Mouse (Mus musculus): ENCODE results near the gene Gen1. TPM values are rescaled to one million over a fixed set of nuclear protein-coding genes. Genes with fewer than 3 reads are reported as not detected.

The Gen1 gene
- polyA plus RNA-seq, 1 experiment from 2014 or later = 18.2 TPM

- no peak overlapping the region for H3K27ac ChIP-seq (ENCODE audit: low read depth, low read length)
- H3K4me1 ChIP-seq (ENCODE audit: control insufficient read depth, insufficient read depth, low read length) = no peaks in the 10 kb centered on the region
- WGBS = 93% methylated on average over 6 of the region's 6 CpGs
- no peak overlapping the region for H3K4me3 ChIP-seq (ENCODE audit: low read length)
- H3K4me2 ChIP-seq (replicated peaks; ENCODE audit: low read depth, low read length) = no peak overlapping the region
- H3K27me3 ChIP-seq (ENCODE audit: control insufficient read depth, insufficient read depth, low read length) = no peaks in the 10 kb centered on the region
- H3K9ac ChIP-seq (ENCODE audit: low read depth, low read length) = no peak overlapping the region
- ATAC-seq (ENCODE audit: low FRiP score, low TSS enrichment) = no peak
- H3K9me3 ChIP-seq (ENCODE audit: control insufficient read depth, low read length) = no peaks in the 10 kb centered on the region
- H3K36me3 ChIP-seq (ENCODE audit: control insufficient read depth, insufficient read depth, low read length) = peaks cover 68% of the 10 kb centered on the region
Measured at GRCm38 (mm10) chr12:11277207-11277606, 11.6 kb upstream of the Gen1 start.

GRCm38 (mm10) chr12:11276632-11277031 is 11.0 kb upstream of the Gen1 start:
- 92% methylated on average over 2 of the region's 2 CpGs for WGBS
- Histone ChIP-seq H3K4me1 (ENCODE audit: control insufficient read depth, insufficient read depth, low read length) (no peaks in the 10 kb centered on the region), H3K9ac (ENCODE audit: low read depth, low read length) (no peak overlapping the region), H3K27me3 (ENCODE audit: control insufficient read depth, insufficient read depth, low read length) (no peaks in the 10 kb centered on the region), H3K27ac (ENCODE audit: low read depth, low read length) (no peak overlapping the region), H3K4me3 (ENCODE audit: low read length) (no peak overlapping the region), H3K4me2 (replicated peaks; ENCODE audit: low read depth, low read length) (no peak overlapping the region), H3K9me3 (ENCODE audit: control insufficient read depth, low read length) (no peaks in the 10 kb centered on the region), H3K36me3 (ENCODE audit: control insufficient read depth, insufficient read depth, low read length) (peaks cover 67% of the 10 kb centered on the region)
- ATAC-seq (ENCODE audit: low FRiP score, low TSS enrichment) = no peak

- Histone ChIP-seq H3K36me3 (ENCODE audit: control insufficient read depth, insufficient read depth, low read length) (peaks cover 37% of the 10 kb centered on the region), H3K27me3 (ENCODE audit: control insufficient read depth, insufficient read depth, low read length) (no peaks in the 10 kb centered on the region), H3K4me3 (ENCODE audit: low read length) (no peak overlapping the region), H3K9ac (ENCODE audit: low read depth, low read length) (no peak overlapping the region), H3K4me1 (ENCODE audit: control insufficient read depth, insufficient read depth, low read length) (peaks cover under 1% of the 10 kb centered on the region), H3K9me3 (ENCODE audit: control insufficient read depth, low read length) (no peaks in the 10 kb centered on the region), H3K27ac (ENCODE audit: low read depth, low read length) (no peak overlapping the region), H3K4me2 (replicated peaks; ENCODE audit: low read depth, low read length) (no peak overlapping the region)
- no peak for ATAC-seq (ENCODE audit: low FRiP score, low TSS enrichment)
- 89% methylated on average over 1 of the region's 1 CpGs for WGBS
Measured at GRCm38 (mm10) chr12:11273185-11273584, 7.6 kb upstream of the Gen1 start.

- Histone ChIP-seq H3K36me3 (ENCODE audit: control insufficient read depth, insufficient read depth, low read length) (peaks cover 33% of the 10 kb centered on the region), H3K27me3 (ENCODE audit: control insufficient read depth, insufficient read depth, low read length) (no peaks in the 10 kb centered on the region), H3K9me3 (ENCODE audit: control insufficient read depth, low read length) (no peaks in the 10 kb centered on the region), H3K27ac (ENCODE audit: low read depth, low read length) (no peak overlapping the region), H3K4me2 (replicated peaks; ENCODE audit: low read depth, low read length) (no peak overlapping the region), H3K9ac (ENCODE audit: low read depth, low read length) (no peak overlapping the region), H3K4me1 (ENCODE audit: control insufficient read depth, insufficient read depth, low read length) (peaks cover 5% of the 10 kb centered on the region), H3K4me3 (ENCODE audit: low read length) (no peak overlapping the region)
- 94% methylated on average over 4 of the region's 4 CpGs for WGBS
- no peak for ATAC-seq (ENCODE audit: low FRiP score, low TSS enrichment)
Measured at GRCm38 (mm10) chr12:11272568-11272967, 7.0 kb upstream of the Gen1 start.

GRCm38 (mm10) chr12:11267030-11267429 is 1.4 kb upstream of the Gen1 start:
- peak overlapping the region; percentile 95; the same call in 1 of the 2 replicates for H3K9ac ChIP-seq (ENCODE audit: low read depth, low read length)
- H3K4me3 ChIP-seq (ENCODE audit: low read length) = peak overlapping the region; percentile 86
- WGBS = 2% methylated on average over 4 of the region's 4 CpGs
- H3K4me1 ChIP-seq (ENCODE audit: control insufficient read depth, insufficient read depth, low read length) = peaks cover 9% of the 10 kb centered on the region
- peaks cover 2% of the 10 kb centered on the region; the same call in 1 of the 2 replicates for H3K36me3 ChIP-seq (ENCODE audit: control insufficient read depth, insufficient read depth, low read length)
- ATAC-seq (ENCODE audit: low FRiP score, low TSS enrichment) = no peak
- no peaks in the 10 kb centered on the region for H3K27me3 ChIP-seq (ENCODE audit: control insufficient read depth, insufficient read depth, low read length)
- peak overlapping the region; percentile 94; the same call in 1 of the 2 replicates for H3K27ac ChIP-seq (ENCODE audit: low read depth, low read length)
- H3K4me2 ChIP-seq (replicated peaks; ENCODE audit: low read depth, low read length) = peak overlapping the region; percentile 60
- H3K9me3 ChIP-seq (ENCODE audit: control insufficient read depth, low read length) = no peaks in the 10 kb centered on the region

GRCm38 (mm10) chr12:11266282-11266985 is 833 bp upstream of the Gen1 start:
- peak overlapping the region; percentile 94 for H3K27ac ChIP-seq (ENCODE audit: low read depth, low read length)
- H3K9me3 ChIP-seq (ENCODE audit: control insufficient read depth, low read length) = no peaks in the 10 kb centered on the region
- peak overlapping the region; percentile 95 for H3K9ac ChIP-seq (ENCODE audit: low read depth, low read length)
- peak overlapping the region; percentile 60 for H3K4me2 ChIP-seq (replicated peaks; ENCODE audit: low read depth, low read length)
- ATAC-seq (ENCODE audit: low FRiP score, low TSS enrichment) = peak; percentile 67
- peak overlapping the region; percentile 86 for H3K4me3 ChIP-seq (ENCODE audit: low read length)
- H3K4me1 ChIP-seq (ENCODE audit: control insufficient read depth, insufficient read depth, low read length) = peaks cover 9% of the 10 kb centered on the region
- H3K36me3 ChIP-seq (ENCODE audit: control insufficient read depth, insufficient read depth, low read length) = no peaks in the 10 kb centered on the region
- no peaks in the 10 kb centered on the region for H3K27me3 ChIP-seq (ENCODE audit: control insufficient read depth, insufficient read depth, low read length)
- WGBS = under 1% methylated on average over 34 of the region's 51 CpGs

GRCm38 (mm10) chr12:11264895-11265294 is 706 bp downstream of the Gen1 start:
- Histone ChIP-seq H3K4me1 (ENCODE audit: control insufficient read depth, insufficient read depth, low read length) (peaks cover 9% of the 10 kb centered on the region), H3K9me3 (ENCODE audit: control insufficient read depth, low read length) (no peaks in the 10 kb centered on the region), H3K36me3 (ENCODE audit: control insufficient read depth, insufficient read depth, low read length) (no peaks in the 10 kb centered on the region), H3K4me3 (ENCODE audit: low read length) (peak overlapping the region; percentile 86), H3K27me3 (ENCODE audit: control insufficient read depth, insufficient read depth, low read length) (no peaks in the 10 kb centered on the region), H3K9ac (ENCODE audit: low read depth, low read length) (peak overlapping the region; percentile 95), H3K27ac (ENCODE audit: low read depth, low read length) (peak overlapping the region; percentile 94; the same call in 1 of the 2 replicates), H3K4me2 (replicated peaks; ENCODE audit: low read depth, low read length) (peak overlapping the region; percentile 60)
- WGBS = 2% methylated on average over 13 of the region's 13 CpGs
- no peak for ATAC-seq (ENCODE audit: low FRiP score, low TSS enrichment)

GRCm38 (mm10) chr12:11250322-11250721 is 15.3 kb downstream of the Gen1 start:
- 87% methylated on average over 3 of the region's 3 CpGs for WGBS

GRCm38 (mm10) chr12:11247460-11247859 is 18.1 kb downstream of the Gen1 start:
- Histone ChIP-seq H3K27ac (ENCODE audit: low read depth, low read length) (no peak overlapping the region), H3K4me1 (ENCODE audit: control insufficient read depth, insufficient read depth, low read length) (no peaks in the 10 kb centered on the region), H3K36me3 (ENCODE audit: control insufficient read depth, insufficient read depth, low read length) (peaks cover 33% of the 10 kb centered on the region), H3K4me3 (ENCODE audit: low read length) (no peak overlapping the region), H3K9ac (ENCODE audit: low read depth, low read length) (no peak overlapping the region), H3K9me3 (ENCODE audit: control insufficient read depth, low read length) (no peaks in the 10 kb centered on the region), H3K27me3 (ENCODE audit: control insufficient read depth, insufficient read depth, low read length) (no peaks in the 10 kb centered on the region), H3K4me2 (replicated peaks; ENCODE audit: low read depth, low read length) (no peak overlapping the region)
- WGBS = 100% methylated on average over 1 of the region's 1 CpGs
- ATAC-seq (ENCODE audit: low FRiP score, low TSS enrichment) = no peak

More at GRCm38 (mm10) chr12:11250322-11250721, 15.3 kb downstream of the Gen1 start:
- Histone ChIP-seq H3K27ac (ENCODE audit: low read depth, low read length) (no peak overlapping the region), H3K4me1 (ENCODE audit: control insufficient read depth, insufficient read depth, low read length) (no peaks in the 10 kb centered on the region), H3K9ac (ENCODE audit: low read depth, low read length) (no peak overlapping the region), H3K27me3 (ENCODE audit: control insufficient read depth, insufficient read depth, low read length) (no peaks in the 10 kb centered on the region), H3K9me3 (ENCODE audit: control insufficient read depth, low read length) (no peaks in the 10 kb centered on the region), H3K4me2 (replicated peaks; ENCODE audit: low read depth, low read length) (no peak overlapping the region), H3K36me3 (ENCODE audit: control insufficient read depth, insufficient read depth, low read length) (peaks cover 32% of the 10 kb centered on the region), H3K4me3 (ENCODE audit: low read length) (no peak overlapping the region)
- no peak for ATAC-seq (ENCODE audit: low FRiP score, low TSS enrichment)

All from kidney, embryonic 14.5 days (tissue).